Mouse (Mus musculus) T-cell, adult 66 days (primary cell): ENCODE results near the gene Lrrn4. TPM values are rescaled to one million over a fixed set of nuclear protein-coding genes. Genes with fewer than 3 reads are reported as not detected.

Source experiments
- total RNA-seq, 2 experiments: library from RNA; stranded (reverse); gene quantifications; 3 replicates in 1 of 2; 4 replicates in 1 of 2; pipeline ENCODE4 v1.2.4; 2023

Gene Lrrn4
- under 1 TPM; 0.23 to 0.30 TPM for total RNA-seq

DNA sequence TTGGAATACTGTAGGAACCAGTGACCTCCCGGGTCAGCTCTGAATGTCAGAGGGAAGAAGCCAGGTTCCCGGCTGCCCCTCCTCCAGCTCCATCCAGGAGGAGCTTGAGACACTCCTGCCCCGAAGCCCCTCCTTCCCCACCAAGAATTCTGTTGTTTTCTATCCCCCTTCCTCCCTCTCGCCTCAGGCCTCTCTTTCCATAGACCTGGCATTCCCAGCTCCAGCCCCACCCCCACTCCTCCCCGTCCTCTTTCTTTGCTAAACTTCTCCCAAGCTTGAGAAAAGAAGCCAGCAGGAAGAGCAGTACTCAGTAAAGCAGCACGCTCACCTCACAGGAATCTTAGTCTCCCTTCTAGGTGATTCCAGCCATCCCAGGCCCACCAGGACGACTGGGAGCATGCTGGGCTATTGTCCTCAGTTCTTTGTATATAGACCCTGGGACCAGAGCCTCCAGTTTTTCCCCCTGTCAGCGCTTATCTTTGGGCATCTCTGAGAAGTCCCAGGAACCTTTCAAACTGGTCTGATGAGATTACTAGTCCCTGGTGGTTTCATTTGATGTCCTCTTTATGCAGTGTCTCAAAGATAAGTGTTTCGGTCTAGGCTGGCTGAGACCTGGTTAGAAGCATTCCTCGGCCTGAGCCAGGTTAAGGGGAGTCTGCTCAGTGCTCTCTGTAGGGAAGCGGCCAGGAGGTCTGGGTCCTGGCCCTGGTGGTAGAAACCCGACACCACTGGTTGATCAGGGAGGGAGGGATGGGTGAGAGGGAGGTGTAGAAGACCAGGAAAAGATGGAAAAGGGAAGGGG, at the start of gene Lrrn4:
Lrrn4 (minus strand) TSS at position 48 of the 802 bp plus-strand sequence.

DNA sequence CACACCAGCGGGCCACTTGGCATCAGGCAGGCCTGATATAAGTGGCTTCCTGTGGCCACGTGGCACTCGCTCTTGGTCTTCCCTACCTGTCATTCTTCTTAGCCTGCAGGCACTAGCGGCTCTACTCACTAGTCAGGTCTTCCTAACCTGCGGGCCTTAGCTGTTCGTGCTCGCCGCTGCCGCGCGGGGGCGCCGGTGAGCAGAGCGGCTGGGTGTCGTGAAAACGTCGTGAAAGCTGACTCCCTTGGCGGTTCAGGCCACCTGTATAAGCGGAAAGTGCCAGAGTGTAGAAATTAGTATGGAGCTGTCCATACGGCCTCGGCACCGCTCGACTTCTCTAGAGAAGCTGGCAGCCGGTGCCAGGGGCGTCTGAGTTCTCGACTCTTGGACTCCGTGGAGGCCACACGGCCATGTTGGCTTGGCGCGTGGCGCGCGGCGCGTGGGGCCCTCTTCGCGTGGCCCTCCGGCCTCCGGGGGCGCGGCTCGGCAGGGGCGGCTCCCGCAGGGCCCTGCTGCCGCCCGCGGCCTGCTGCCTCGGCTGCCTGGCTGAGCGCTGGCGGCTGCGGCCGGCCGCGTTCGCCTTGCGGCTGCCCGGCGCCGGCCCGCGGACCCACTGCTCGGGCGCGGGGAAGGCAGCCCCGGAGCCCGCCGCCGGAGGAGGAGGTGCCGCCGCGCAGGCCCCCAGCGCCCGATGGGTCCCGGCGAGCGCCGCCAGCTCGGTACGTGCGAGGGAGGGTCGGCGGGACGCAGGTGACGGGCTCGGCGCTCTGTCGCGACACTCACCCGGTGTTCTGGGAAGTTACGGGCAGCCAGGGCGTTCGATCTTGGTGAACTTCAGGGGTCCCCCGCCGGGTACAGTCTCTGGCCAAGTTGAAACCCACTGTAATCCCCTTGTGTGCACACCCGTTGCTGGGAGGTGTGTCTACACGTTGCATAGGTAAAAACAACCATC, 34.0 kb downstream of the Lrrn4 start, which contains the start of gene Crls1:
Crls1 (plus strand) TSS at position 260 of the 952 bp plus-strand sequence.

Other genes starting within 250 kb of the Lrrn4 start
- 10 to 100 TPM; 28.4 to 37.4 TPM for gene Shld1, start 194.0 kb downstream of the Lrrn4 start, total RNA-seq
- gene Chgb, start 99.6 kb downstream of the Lrrn4 start, total RNA-seq = not detected
- gene Trmt6, start 64.8 kb downstream of the Lrrn4 start, total RNA-seq = 10 to 100 TPM; 32.4 to 40.8 TPM
- 1 to 10 TPM; 3.6 to 5.2 TPM for gene Mcm8, start 64.8 kb downstream of the Lrrn4 start, total RNA-seq
- 10 to 100 TPM; 10.8 to 13.4 TPM for gene Crls1, start 34.2 kb downstream of the Lrrn4 start, total RNA-seq
- gene Fermt1, start 65.0 kb upstream of the Lrrn4 start, total RNA-seq = not detected